Mouse (Mus musculus) lung, postnatal 10 days (tissue): ENCODE results near the gene Emc8.

Source experiments
- DNase-seq: peaks from one replicate; pipeline ENCODE4 v3.0.0; 2021

Emc8 gene

DNA sequence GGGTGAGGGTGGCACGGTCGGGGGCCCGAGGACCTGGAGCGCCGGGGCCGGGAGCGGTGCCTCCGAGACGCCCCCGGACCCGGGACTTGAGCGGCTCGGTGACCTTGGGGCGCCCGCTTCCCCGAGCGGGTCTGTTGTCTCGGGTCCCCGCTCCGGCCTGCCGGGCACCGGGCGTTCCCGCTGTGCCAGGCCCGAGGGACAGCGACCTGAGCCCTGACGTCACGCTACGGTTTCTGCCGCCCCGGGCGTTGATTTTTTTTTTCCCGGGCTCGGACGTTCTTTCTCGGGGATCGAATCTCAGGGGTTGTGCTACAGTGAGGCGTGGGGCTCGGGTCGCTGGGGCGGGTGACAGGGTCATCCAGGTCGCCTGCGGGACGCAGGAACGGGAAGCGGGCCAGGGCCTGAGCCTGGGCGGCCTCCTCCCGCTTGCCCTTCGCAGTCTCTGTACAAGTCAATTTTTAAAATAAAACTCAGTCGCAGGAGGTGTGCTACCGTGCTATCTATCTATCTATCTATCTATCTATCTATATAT lies at the start of gene Emc8:
TSS of gene Emc8 (minus strand) at position 200 of the 532 bp plus-strand sequence.
- DNase-seq, result peak; percentile 42

DNA sequence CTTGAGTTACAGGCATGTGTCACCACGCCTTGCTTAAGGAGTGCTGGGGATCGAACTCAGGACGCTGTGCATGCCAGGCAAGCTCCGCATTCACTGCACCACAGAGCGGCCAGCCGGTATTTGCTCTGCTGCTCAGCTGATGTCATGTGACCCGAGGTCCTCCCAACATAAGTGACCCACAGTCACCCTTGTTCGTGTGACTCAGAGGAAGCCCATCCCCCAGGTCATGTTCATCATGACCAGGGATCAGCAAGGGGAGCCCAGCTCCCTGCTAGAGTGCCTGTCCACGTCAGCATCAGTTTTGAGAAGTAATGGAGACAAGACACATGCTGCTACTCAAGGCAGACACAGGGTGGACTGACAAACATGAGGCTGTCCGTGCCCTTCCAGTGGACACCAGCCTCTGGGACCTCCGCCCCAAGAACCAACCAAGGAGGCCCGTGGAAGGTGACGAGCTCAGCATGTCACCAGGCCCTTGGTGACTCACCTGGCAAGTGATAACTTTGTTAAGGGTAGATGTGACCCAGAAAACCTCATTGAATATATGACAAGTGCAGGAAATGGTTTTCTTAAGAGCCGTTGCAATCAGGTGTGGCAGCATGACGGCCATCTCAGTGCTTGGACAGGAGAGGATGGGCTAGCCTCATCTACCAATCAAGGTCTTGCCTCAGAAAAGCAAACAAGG lies 47.8 kb upstream of the Emc8 start:
- DNase-seq, result no peak

DNA sequence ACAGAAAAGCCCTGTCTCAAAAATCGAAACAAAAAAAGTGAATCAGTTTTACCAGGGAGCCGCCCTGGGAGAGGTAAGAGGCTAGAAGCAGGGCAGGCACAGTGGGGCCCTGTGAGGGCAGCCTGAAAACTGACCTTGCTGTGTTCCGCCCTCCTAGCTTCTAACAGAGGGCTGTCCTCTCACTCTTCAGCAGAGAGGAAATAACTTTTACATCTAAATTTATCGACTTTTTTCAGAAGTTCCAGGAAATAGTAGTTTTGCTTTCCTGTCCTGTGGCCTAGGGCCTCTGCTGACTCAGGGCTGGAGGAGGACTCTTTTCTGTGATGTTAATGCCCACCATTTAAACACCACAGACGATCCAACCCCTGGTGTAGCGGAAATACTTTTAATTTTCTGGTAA lies 46.8 kb upstream of the Emc8 start:
- no peak for DNase-seq

DNA sequence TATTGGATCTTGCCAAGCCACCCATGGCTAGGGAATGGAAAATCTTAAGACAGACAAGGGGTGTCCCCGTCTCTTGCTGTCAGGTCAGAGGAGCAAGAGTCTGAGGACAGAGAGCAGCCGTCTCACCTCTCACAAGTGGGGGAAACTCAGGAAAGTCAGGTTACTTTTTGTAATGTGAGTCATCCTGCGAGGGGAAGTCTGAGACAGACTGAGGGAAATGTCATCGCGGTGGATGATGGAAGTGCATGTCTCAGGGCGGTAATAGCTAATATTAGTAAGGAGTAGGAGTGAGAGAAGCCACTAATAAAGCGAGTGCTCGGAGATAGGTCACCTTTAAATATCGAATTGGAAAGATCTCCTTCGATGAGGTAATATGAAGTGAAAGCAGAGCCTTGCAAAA lies 40.8 kb upstream of the Emc8 start:
- DNase-seq, result no peak

DNA sequence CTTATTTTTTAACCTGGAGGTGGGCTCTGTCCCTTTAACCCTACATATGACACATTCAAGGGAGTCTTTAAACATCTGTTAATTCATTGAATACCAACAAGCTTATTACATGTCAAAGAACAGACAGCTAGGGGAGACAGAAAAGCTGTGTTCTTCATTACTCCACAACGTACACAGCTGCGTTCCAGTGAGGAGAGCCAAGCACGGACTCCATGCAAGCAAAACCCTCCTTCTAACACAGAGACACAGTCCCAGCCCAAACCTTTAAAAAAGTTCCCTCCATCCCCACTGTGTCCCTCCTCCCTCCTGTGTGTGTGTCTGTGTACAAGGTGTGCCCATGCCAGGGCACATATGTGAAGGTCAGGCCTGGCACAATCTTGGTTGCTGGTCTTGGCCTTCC lies 37.8 kb upstream of the Emc8 start:
- DNase-seq, result no peak

DNA sequence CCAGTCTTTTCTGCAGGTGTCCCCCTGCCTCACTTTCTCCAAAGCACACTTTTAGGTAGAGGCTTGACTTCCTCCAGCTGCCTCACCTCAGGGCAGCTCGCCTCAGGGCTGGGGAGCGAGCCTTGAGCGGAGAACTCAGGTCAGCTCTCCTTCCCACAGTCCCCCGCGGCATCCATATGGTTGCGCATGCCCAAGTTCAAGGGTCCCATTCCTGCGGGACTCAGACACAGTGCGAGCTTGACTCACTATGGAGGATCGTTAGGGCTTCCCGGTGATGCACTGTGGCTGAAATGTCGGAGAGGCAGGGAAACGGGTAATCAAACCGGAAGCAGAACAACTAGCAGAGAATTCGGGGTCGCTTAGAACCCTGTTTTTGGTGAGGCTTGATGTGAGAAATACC lies 36.8 kb upstream of the Emc8 start:
- no peak for DNase-seq

DNA sequence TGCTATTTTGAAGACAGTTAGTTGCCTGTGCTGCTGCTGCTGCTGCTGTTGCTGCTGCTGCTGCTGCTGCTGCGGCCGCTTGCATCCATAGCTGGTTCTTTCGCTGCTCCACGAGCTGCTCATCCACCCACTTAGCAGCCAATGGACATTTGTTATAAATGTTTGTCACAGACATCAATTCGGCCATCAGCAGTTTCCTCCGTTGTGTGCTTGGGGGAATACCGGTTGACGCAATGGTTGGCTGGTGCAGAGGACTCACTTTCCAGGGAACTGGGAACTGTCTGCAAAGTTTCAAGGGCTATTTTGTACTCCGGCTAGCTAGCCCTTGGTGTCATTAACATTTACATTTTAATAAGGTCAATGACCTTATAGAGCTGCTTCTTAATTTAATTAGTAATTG lies 35.8 kb upstream of the Emc8 start:
- DNase-seq, result peak; percentile 71

DNA sequence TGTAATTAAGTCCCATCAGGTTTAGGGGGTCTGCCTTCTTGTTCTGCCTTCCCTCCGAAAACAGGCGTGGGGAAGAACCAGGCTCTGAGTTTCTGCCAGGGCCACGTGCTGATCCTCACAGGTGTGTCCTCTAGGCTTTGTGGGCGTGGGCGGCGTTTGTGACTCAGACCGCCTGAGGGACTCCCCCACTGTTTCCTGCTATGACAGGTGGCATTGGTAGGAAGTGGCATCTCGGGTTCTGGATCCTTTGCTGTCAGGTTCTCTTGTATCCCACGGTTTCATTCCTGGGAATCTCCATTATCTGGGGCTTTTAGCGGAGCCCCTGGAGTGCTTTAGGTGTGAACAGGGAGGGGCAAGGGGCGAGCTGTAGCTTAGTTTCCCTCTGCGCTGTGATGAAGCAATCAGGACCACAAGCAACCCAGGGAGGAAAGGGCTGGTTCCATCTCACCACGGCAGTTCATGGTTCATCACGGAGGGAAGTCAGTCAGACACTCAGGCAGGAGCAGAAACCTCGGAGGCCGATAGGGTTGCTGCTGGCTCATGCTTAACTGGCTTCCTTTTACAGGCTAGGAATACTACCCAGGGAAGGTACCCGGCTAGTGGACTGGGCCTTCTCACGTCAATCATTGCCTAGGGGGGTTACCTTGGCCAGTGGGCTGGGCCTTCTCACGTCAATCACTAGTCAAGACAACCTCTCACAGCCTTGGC lies 33.5 kb upstream of the Emc8 start:
- no peak for DNase-seq

DNA sequence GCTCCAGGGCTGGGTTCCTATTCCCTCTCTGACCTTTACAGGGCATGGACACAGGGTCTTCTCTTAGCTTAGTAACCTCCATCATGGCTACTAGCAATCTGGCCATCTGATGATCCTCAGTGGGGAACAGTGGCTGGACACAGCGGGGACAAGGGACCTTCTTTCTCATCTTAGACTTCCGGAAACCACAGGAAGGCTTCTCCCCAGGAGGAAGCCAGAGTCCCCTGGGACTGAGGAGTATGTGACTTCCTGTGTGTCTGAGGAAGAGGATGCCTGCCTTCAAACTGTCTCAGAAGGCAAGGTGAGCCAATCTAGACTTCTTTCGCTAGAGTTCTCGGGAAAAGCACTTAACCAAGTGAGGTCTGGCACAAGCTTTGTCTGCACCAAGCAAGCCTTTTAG lies 31.7 kb upstream of the Emc8 start:
- no peak for DNase-seq

DNA sequence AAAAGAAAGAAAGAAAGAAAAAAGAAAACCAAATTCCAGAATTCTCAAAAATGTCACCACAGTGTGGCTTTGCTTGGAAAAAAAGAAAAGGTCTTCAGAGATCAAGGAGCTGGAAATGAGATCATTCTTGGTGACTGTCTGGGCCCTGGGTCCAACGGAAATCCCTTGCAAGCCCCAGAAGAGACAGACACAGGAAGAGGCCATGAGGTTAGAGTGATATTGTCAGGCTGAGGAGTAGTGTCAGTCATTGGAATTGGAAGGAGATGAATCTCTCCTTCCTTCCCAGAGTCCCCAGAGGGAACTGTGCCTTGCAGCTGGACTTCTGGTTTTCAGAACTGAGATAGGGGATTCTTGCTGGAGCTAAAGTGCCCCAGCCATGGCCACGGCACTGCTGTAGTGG lies 31.2 kb upstream of the Emc8 start:
- DNase-seq, result no peak

DNA sequence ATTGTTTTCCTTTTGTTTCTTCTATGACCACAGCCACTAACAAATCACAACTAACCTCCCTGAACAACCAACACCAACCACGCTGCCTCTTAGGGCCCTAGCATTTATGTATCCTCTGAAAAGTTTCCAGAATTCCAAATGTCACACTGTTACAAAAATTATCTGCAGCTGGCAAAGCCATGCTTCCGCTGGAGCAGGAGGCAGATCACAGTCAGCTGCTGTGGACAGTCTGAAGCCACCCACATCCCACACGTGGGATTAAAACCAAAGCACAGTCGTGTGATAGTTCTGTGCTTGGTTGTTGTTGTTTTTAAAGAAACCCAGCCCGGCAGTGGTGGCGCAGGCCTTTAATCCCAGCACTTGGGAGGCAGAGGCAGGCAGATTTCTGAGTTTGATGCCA lies 30.7 kb upstream of the Emc8 start:
- DNase-seq, result no peak

DNA sequence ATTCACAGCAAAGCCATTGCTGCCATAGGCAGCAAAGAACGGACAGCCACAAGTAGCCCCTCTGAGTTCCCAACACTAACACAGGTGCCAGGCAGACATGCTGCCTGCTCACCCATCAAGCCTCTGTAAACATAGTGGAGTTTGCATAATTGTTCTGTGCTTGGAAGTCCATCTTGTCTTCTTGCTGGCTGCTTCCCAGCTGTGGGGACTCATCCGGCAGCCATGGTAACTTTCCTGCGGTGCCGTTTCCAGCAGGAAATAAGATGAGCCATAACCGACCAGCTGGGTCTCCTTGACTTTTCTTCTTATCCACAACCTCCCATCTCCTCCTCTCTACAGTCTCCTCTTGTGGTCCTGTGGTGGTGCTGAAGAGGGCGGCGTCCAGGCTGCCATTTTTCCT lies 30.1 kb upstream of the Emc8 start:
- peak; percentile 48 for DNase-seq

DNA sequence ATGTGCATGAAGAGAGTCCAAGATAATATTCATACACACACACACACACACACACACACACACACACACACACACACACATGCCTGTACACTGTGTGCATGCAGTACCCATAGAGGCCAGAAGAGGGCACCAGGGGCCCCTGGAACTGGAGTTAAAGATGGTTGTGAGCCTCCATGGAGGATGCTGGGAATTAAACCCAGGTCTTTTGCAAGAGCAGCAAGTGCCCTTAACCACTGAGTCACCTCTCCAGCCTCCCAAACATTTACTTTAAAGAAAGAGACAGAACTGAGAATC lies 29.6 kb upstream of the Emc8 start:
- no peak for DNase-seq

DNA sequence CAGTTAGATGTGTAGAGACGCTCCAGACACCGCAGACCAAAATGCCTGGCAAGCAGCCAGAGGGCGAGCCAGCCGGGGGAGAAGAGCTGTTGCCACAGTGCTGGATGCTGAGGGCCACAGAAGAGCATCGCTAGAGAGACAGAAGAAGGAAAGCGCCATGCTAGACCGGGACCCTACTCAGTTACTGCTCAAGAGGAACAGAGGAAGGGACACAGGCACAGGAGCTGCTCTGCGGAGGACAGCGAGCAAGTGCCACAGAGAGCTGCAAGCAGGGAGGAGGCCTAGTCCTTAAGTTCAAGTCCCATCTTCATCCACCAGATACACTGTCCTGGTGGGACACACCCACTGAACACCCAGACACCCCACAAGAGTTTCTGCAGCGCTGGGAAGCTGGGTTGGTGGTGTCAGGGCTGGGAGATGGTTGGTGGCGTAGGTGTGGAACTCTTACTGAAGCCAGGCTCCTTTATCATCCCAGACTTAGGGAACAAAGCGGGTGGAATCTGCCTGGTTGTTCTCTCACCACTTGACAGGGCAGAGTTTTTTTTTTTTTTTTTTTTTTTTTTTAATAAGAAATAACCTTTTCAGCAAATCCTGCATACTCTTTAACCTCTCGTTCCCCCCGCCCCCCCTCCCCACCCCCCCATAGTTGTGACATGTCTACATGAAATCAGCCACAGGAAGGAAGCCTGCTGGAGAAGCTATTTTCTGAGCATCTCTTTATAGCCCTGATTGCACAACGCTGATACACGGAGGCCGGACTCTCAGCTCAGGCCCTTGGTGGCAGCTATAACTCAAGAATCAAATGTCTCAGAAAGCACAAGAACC lies 29.0 kb upstream of the Emc8 start:
- peak; percentile 83 for DNase-seq

DNA sequence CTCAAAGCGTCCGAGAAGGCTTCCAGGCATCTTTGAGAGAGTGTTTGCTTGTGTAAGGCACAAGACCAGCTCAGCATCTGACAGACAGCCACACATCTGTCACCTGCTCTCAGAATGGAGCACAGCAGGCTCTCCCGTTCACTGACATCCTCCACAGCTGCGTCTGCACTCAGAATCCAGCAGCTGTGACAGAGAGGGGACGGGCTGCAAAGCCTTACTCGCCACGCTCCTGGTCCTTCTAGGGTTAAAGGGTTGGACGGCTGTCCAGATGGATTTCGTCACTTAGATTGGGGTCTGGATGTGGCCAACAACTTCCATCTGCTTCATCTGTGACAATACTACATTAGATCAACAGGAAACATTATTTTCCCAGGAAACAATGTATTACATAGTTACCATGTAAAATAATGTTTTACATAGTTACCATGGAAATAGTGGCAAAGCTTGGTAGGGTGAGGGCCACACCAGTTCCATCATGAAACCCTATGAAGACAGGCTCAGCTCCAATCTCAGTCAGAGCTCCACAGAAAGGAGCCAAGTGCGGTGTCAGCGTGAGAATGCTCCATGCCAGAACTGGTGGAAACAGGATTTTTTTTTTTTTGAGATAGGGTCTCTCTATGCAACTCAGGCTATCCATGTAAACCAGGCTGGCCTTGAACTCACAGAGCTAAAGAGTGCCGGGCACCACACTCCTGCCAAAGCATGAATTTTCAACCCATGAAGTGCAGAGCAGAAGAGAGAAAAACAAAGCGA lies 28.2 kb upstream of the Emc8 start:
- peak; percentile 83 for DNase-seq

DNA sequence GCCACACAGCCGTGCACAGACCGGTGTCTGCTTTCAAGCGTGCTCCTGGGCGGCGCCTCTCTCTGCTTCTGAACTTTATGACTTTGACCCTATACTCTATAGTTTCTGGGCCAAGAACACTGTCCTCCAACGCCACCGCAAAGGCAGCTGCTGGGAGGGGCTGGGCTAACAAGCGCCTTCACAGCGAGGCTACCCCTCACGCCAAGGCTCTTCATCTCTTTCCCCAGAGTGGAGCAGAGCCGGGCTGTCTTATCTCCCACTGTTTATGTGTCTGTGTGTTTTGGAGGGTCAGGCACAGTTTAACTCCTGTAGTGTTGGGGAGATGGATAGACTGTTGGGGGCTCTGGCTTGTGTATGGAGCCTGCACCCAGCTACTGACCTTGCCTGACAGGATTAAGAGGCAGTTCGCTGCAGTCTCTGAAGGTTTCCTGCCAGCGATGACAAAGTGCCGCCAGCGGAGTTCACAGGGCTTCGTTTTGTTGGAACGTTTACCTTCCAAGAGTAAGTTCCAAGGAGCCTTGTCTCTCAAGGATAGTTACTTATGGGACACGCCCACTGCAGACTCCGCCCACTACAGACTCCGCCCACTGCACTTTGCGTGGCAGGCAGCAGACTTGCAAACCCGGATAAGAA lies 25.6 kb upstream of the Emc8 start:
- DNase-seq, result peak; percentile 80

DNA sequence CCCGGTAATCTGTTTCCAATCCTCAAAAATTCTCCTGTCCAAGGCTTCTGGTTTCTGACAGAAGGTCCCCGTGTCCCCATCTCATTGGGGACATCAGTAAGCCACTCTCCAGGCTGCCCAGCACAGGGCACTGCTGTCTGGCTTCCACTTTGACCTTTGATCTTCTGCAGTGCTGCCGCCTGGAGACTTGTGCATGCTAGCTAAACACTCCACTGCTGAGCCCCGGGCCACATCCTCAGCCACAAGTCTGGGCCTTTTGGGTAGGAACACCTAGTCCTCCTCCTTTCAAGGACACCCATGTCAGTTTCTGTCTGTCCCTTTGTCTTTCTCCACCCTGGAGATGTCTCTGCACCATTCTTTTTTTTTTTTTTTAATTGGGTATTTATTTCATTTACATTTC lies 24.6 kb upstream of the Emc8 start:
- DNase-seq, result no peak

DNA sequence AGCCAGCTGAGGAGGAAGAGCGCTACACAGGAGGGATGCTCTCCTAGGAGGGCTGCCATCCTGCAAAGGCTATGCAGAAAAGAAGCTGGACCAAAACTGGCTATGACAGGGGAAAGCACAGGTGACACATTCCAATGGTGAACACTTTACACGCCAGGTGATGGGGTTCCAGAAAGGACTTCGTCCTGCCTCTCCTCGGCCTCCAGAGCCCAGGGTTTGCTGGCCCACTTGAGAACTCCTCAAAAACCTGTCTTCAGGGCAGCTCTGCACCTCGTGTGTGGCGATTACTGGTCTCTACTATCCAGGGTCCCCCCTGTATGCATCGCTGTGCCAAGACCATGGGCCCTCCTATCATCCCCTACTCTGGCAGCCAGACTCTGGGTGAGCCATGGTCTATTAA lies 20.1 kb upstream of the Emc8 start:
- DNase-seq, result no peak

DNA sequence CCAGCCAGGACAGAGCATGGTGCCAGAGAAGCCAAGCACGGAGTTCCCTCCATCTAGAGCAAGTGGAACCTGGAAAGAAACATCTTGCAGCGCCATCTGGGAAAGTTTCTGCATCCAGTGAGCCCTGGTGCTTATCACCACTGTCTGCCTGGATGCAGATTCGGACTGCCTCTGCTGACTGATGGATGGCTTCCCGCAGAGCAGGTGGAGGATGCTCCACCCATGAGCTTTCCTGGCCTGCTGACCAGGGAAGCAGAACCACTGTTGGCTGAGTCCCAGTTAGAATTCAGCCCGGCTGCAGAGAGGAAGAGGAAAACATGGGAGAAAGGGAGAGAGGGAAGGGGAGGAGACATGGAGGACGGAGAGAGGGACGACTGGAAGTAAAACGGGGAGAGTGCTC lies 19.4 kb upstream of the Emc8 start:
- DNase-seq, result peak; percentile 65

DNA sequence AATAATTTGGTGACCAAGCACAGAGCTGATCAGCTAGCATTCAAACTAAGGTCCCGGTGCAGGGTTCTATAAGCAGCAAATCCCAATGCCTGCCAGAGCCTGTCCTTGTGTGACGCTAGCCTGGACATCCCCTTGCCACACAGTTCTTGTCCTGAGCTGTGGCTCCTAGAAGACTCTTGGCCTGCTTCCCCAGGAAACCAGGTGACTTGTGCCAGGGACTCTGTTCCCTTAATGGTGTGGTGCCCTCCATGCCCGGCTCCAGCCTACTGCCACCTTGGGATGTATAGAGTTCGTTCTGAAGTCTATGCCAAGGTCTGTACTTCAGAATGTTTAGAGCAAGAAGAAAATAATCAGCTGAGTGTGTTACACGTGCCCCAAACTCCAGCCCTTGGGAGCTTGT lies 18.2 kb upstream of the Emc8 start:
- no peak for DNase-seq

DNA sequence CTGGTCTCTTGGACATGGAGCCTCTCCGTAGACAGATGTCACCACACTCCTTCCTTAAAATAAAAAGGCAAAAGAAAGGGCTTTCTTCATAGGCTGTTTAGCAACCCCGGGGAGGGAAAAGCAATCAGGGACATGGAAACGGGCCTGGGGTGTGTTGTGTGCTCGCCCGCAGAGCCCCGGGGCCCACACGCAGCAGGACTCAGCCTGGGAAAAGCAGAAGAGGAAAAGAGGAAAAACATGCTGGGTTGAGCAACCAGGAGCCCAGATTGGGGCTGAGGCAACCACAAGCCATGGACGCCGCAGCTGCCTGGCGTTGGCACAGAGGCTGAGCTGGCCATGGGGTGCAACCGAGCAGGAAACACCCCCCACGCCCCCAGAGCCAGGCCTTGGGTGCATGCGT lies 17.7 kb upstream of the Emc8 start:
- DNase-seq, result peak; percentile 45

DNA sequence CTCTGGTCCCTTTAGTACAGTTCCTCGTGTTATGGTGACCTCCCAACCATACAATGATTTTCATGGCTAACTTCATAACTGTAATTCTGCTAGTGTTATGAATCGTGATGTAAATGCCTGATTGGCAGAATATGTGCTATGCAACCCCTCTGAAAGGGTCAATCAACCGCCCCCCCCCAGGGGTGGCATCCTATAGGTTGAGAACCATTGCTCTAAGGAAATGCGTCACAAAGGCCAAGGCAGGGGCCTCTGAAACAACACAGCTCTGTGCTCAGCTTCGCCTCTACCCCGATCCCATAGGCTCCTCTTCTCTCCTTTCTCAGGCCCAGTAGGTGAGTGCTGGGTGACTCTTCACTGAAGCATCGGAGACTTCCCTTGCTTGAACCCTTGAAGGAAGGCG lies 17.2 kb upstream of the Emc8 start:
- DNase-seq, result no peak

DNA sequence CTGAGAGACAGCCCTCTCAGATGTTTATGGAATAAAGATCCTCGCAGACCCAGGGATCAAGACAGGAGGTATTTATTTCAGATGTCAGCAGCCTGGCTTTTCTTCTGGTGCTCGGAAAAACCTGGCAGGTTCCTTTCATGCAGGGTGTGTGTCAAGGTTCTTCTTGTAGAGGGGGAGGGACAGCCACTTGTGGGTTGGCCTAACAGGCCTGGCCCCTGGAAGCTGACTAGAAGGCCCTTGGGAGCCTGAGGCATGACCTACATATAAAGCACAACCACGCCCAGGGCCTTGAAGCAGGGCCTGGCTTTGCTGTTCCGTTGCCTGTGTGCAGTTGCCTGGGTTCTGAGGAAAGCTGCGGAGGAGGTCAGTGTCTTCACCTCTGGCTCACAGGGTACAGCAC lies 16.7 kb upstream of the Emc8 start:
- DNase-seq, result peak; percentile 49
